Mouse (Mus musculus) heart, adult 2 months (tissue): ENCODE measurements around the gene Nelfa. TPM values are rescaled to one million over a fixed set of nuclear protein-coding genes. Genes with fewer than 3 reads are reported as not detected.

Experiments used
- DNase-seq, 2 experiments: peaks; one replicate each; pipeline ENCODE4 v3.0.0; 2021
- H3K27ac ChIP-seq: fragments of 200-600 bp; 2 replicates; pipeline ENCODE4 v1.8.1; 2022
- H3K27me3 ChIP-seq: fragments of 200-500 bp; 2 replicates; pipeline ENCODE4 v1.6.1; 2012; ENCODE audit warnings: mild to moderate bottlenecking, low read length, inconsistent platforms, mixed read lengths; ENCODE audit not compliant: control insufficient read depth, insufficient read depth
- H3K36me3 ChIP-seq: fragments of 200-500 bp; 2 replicates; pipeline ENCODE4 v1.6.1; 2012; ENCODE audit warnings: low read length, inconsistent platforms; ENCODE audit not compliant: control insufficient read depth, insufficient read depth
- H3K4me1 ChIP-seq: fragments of 200-500 bp; 2 replicates; pipeline ENCODE4 v1.6.1; 2011; ENCODE audit warnings: low read length; ENCODE audit not compliant: control insufficient read depth, insufficient read depth
- H3K4me3 ChIP-seq: fragments of 200-600 bp; 2 replicates; pipeline ENCODE4 v1.8.1; 2022
- H3K79me2 ChIP-seq: fragments of 200-500 bp; replicated peaks from 2 replicates; pipeline ENCODE4 v1.6.1; 2012; ENCODE audit warnings: mild to moderate bottlenecking, inconsistent platforms, low read length, moderate library complexity, mixed read lengths; ENCODE audit not compliant: control insufficient read depth, insufficient read depth
- H3K9ac ChIP-seq: fragments of 200-500 bp; 2 replicates; pipeline ENCODE4 v1.6.1; 2012; ENCODE audit warnings: low read depth, mild to moderate bottlenecking, control low read depth, inconsistent platforms, low read length, mixed read lengths
- CTCF ChIP-seq: fragments of 200-600 bp; IDR thresholded peaks from 2 replicates; pipeline ENCODE4 v1.8.1; 2022; ENCODE audit warnings: antibody characterized with exemption, mild to moderate bottlenecking, moderate library complexity
- EP300 ChIP-seq: fragments of 200-500 bp; IDR thresholded peaks from 2 replicates; pipeline ENCODE4 v1.6.1; 2011; ENCODE audit warnings: low read depth, low read length, control low read depth; ENCODE audit not compliant: insufficient read depth
- POLR2A ChIP-seq: fragments of 200-500 bp; IDR thresholded peaks from 2 replicates; pipeline ENCODE4 v1.6.1; 2011; ENCODE audit warnings: mild to moderate bottlenecking, low read depth, low read length, control low read depth; ENCODE audit not compliant: insufficient read depth
- WGBS: fragments of 180-500 bp; shearing (Covaris S2); methylation state at CpG from one replicate; pipeline ENCODE4 v1.1.7; 2018; 5-methylcytosine and 5-hydroxymethylcytosine counted together
- intact Hi-C: fragments of 180-260 bp; cut with DNase I; formaldehyde crosslinking; loops from one replicate; pipeline ENCODE4 v1.15.1; 2025
- microRNA-seq, 2 experiments: library from miRNA; unstranded; fragments of <30 nt; microRNA quantifications; one replicate each; pipeline ENCODE4 v1.2.0; 2021
- polyA plus RNA-seq: library from polyadenylated mRNA; depleted of rRNA; stranded (reverse); fragments of >200 nt; gene quantifications from 2 replicates; pipeline ENCODE4 v1.2.3, GENCODE M21; 2012; rRNA removed
- total RNA-seq, 2 experiments: library from RNA; stranded (reverse); gene quantifications; 2 replicates each; pipeline ENCODE4 v1.2.3; 2021

Gene Nelfa
- total and polyA plus RNA-seq, 3 experiments = 10.3 to 15.8 (median 10.4) TPM

GRCm38 (mm10) chr5:33853086-33853485 lies 83.1 kb downstream of the Nelfa start:
- no peaks in the 10 kb centered on the region for H3K27me3 ChIP-seq
- intact Hi-C loops = loop anchor here (10.0 kb wide), 1 partner anchor 102 kb away; no protein-coding TSS in a partner anchor
- H3K36me3 ChIP-seq = no peaks in the 10 kb centered on the region; the same call in none of the 2 replicates
- no peak overlapping the region for H3K9ac ChIP-seq
- no peak overlapping the region for H3K4me3 ChIP-seq
- DNase-seq = no peak
- no peaks in the 10 kb centered on the region for H3K79me2 ChIP-seq
- H3K27ac ChIP-seq = no peak overlapping the region
- no peak for TF ChIP-seq EP300
- peak; percentile 46 for TF ChIP-seq CTCF
- WGBS = 96% methylated on average over 1 of the region's 1 CpGs
- no peaks in the 10 kb centered on the region for H3K4me1 ChIP-seq

GRCm38 (mm10) chr5:33851466-33851865 lies 84.7 kb downstream of the Nelfa start:
- TF ChIP-seq POLR2A = no peak
- TF ChIP-seq EP300 = no peak
- TF ChIP-seq CTCF = no peak
- whole genome bisulfite sequencing = 98% methylated on average over 4 of the region's 4 CpGs
- no peak overlapping the region for H3K9ac ChIP-seq
- no peak for DNase-seq
- H3K27ac ChIP-seq = no peak overlapping the region
- H3K4me1 ChIP-seq = no peaks in the 10 kb centered on the region
- no peaks in the 10 kb centered on the region for H3K79me2 ChIP-seq
- H3K36me3 ChIP-seq = no peaks in the 10 kb centered on the region; the same call in none of the 2 replicates
- no peaks in the 10 kb centered on the region for H3K27me3 ChIP-seq
- intact Hi-C loops = loop anchor here (10.0 kb wide), 1 partner anchor 103 kb away; no protein-coding TSS in a partner anchor
- H3K4me3 ChIP-seq = no peak overlapping the region

Small RNA genes within 50 kb of the gene (microRNA-seq; reads per million reads assigned to microRNA genes)
- 0 to 1.1 reads per million in 2 experiments for gene Mir7024

Other genes with a start within 250 kb of the Nelfa start
- 10 to 100 TPM in 1 of 2 experiments, 1 to 10 TPM in 1; 8.6 to 10.1 TPM for gene Fgfr3, start 214.7 kb downstream of the Nelfa start, total RNA-seq
- gene Fgfr3, start 214.7 kb downstream of the Nelfa start, polyA plus RNA-seq = 15.1 and 15.4 TPM in 2 replicates
- 100 to 1,000 TPM; 140 to 148 TPM for gene Letm1, start 153.6 kb downstream of the Nelfa start, total RNA-seq
- gene Letm1, start 153.6 kb downstream of the Nelfa start, polyA plus RNA-seq = 60.2 and 82.8 TPM in 2 replicates
- gene Nsd2, start 115.7 kb downstream of the Nelfa start, total RNA-seq = 10 to 100 TPM; 25.8 to 27.6 TPM
- 3.0 and 5.7 TPM in 2 replicates for gene Nsd2, start 115.7 kb downstream of the Nelfa start, polyA plus RNA-seq
- gene Gm1673, start 47.0 kb upstream of the Nelfa start, total RNA-seq = 1 to 10 TPM; 2.2 to 2.6 TPM
- gene Gm1673, start 47.0 kb upstream of the Nelfa start, polyA plus RNA-seq = 3.7 and 7.6 TPM in 2 replicates
- gene Nat8l, start 59.6 kb upstream of the Nelfa start, total RNA-seq = 1 to 10 TPM; 1.1 TPM
- gene Nat8l, start 59.6 kb upstream of the Nelfa start, polyA plus RNA-seq = 3.1 and 5.7 TPM in 2 replicates
- 1 to 10 TPM; 7.0 TPM for gene Poln, start 233.0 kb upstream of the Nelfa start, total RNA-seq
- gene Poln, start 233.0 kb upstream of the Nelfa start, polyA plus RNA-seq = 3.4 and 4.3 TPM in 2 replicates
- 1 to 10 TPM; 3.2 to 4.8 TPM for gene Haus3, start 233.1 kb upstream of the Nelfa start, total RNA-seq
- 0.92 and 1.8 TPM in 2 replicates for gene Haus3, start 233.1 kb upstream of the Nelfa start, polyA plus RNA-seq